Mouse (Mus musculus) hindbrain, embryonic 11.5 days (tissue): ENCODE data around the gene Slc32a1. TPM values are rescaled to one million over a fixed set of nuclear protein-coding genes. Genes with fewer than 3 reads are reported as not detected.

ENCODE experiments used
- ATAC-seq: fragments of 200-750 bp; cut with Nextera tagmentation; 2 replicates; pipeline ENCODE4 v1.8.0; 2017; ENCODE audit warnings: mild to moderate bottlenecking, moderate TSS enrichment, moderate library complexity; ENCODE audit not compliant: low FRiP score
- DNase-seq: peaks from one replicate; pipeline ENCODE4 v3.0.0-alpha.2; 2015; ENCODE audit warnings: low spot score
- H3K27ac ChIP-seq: fragments of 300-500 bp; sonication (generic); 2 replicates; pipeline ENCODE4 v1.5.1; 2014; ENCODE audit warnings: mild to moderate bottlenecking, low read depth, low read length
- H3K27me3 ChIP-seq: fragments of 300-500 bp; sonication (generic); 2 replicates; pipeline ENCODE4 v1.6.1; 2014; ENCODE audit warnings: mild to moderate bottlenecking, low read length, moderate library complexity, mixed read lengths; ENCODE audit not compliant: control insufficient read depth, insufficient read depth
- H3K36me3 ChIP-seq: fragments of 300-500 bp; sonication (generic); 2 replicates; pipeline ENCODE4 v1.6.1; 2014; ENCODE audit warnings: mild to moderate bottlenecking, low read length, moderate library complexity, mixed read lengths; ENCODE audit not compliant: control insufficient read depth, insufficient read depth
- H3K4me1 ChIP-seq: fragments of 300-500 bp; sonication (generic); replicated peaks from 2 replicates; pipeline ENCODE4 v1.6.1; 2014; ENCODE audit warnings: low read length, mixed read lengths; ENCODE audit not compliant: control insufficient read depth, insufficient read depth
- H3K4me2 ChIP-seq: fragments of 300-500 bp; sonication (generic); replicated peaks from 2 replicates; pipeline ENCODE4 v1.6.1; 2014; ENCODE audit warnings: mild to moderate bottlenecking, low read depth, low read length
- H3K4me3 ChIP-seq: fragments of 300-500 bp; sonication (generic); 2 replicates; pipeline ENCODE4 v1.5.1; 2014; ENCODE audit warnings: low read depth, low read length
- H3K9ac ChIP-seq: fragments of 300-500 bp; sonication (generic); 2 replicates; pipeline ENCODE4 v1.6.1; 2014; ENCODE audit warnings: low read depth, low read length
- H3K9me3 ChIP-seq: fragments of 300-500 bp; sonication (generic); 2 replicates; pipeline ENCODE4 v1.6.1; 2016; ENCODE audit warnings: low read length; ENCODE audit not compliant: control insufficient read depth
- WGBS: fragments of 180-500 bp; shearing (Covaris S2); extraction: QIAGEN DNeasy Blood & Tissue Kit; methylation state at CpG from one replicate; pipeline ENCODE4 v1.1.7; 2014; 5-methylcytosine and 5-hydroxymethylcytosine counted together
- polyA plus RNA-seq: library from polyadenylated mRNA; unstranded; fragments of >200 nt; fragmentation: Nextera tagmentation; extraction: Ambion mirVana; gene quantifications from 2 replicates; pipeline ENCODE4 v1.2.1, GENCODE M21; 2014

Slc32a1 gene
- polyA plus RNA-seq, 1 experiment from 2014 or later: 2.9 TPM

DNA sequence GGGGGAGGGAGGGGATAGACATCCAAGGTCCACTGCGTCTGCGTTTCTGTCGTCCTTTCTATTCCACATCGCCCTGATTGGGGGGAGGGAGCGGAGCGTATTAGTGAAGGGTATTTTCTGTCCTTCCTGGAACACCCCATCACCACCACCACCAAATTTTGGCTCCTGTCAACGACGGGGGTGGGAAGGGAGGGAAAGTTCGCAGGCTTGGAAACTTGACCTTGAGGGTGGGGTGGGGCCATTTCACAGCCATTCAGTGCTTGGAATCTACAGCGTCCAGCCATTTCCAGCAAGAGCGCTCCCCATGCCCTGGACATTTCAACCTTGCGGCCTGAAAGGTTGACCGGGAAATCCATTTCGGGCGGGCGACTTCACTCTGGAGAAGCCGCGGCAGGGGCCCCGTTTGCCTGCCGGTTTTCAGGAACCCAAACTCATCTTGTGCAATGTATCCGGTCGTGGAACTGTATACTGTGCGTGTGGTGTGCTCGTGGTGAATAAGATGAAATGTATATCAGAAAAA, 4.7 kb downstream of the Slc32a1 start:
- ATAC-seq (no peak), DNase-seq (peak; percentile 51)
- Histone ChIP-seq H3K4me2 (peak overlapping the region; percentile 34), H3K9ac (peak overlapping the region; percentile 44), H3K9me3 (no peaks in the 10 kb centered on the region), H3K36me3 (no peaks in the 10 kb centered on the region), H3K27ac (peak overlapping the region; percentile 54), H3K4me1 (peaks cover 3% of the 10 kb centered on the region; the same call in 1 of the 2 replicates), H3K4me3 (peak overlapping the region; percentile 37), H3K27me3 (peaks cover 81% of the 10 kb centered on the region)
- 2% methylated on average over 24 of the region's 24 CpGs for WGBS

DNA sequence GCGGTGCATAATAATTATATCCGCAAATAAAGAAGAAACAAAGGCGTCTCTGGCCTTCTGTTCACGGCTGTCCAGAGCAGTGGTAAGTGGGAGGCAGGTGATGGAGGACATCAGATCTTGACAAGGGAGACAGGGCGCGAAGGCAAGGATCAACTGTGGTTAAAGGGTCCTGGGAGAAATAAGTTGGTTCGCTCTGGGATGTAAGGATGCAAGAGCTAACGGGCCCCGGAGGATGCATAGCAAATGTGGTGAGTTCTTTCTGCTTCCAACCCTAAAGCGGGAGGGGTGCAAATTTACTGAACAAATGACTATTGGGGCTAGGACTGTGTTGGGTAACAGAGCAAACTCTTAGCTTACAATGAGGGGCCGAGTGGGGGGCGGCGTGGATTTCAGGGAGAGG, 5.1 kb downstream of the Slc32a1 start:
- Histone ChIP-seq H3K9me3 (no peaks in the 10 kb centered on the region), H3K4me3 (peak overlapping the region; percentile 37; the same call in 1 of the 2 replicates), H3K36me3 (no peaks in the 10 kb centered on the region), H3K27ac (peak overlapping the region; percentile 54), H3K27me3 (peaks cover 78% of the 10 kb centered on the region), H3K4me2 (peak overlapping the region; percentile 34), H3K9ac (peak overlapping the region; percentile 44), H3K4me1 (peaks cover 3% of the 10 kb centered on the region; the same call in 1 of the 2 replicates)
- 3% methylated on average over 13 of the region's 13 CpGs for WGBS
- ATAC-seq (no peak), DNase-seq (peak; percentile 51)

DNA sequence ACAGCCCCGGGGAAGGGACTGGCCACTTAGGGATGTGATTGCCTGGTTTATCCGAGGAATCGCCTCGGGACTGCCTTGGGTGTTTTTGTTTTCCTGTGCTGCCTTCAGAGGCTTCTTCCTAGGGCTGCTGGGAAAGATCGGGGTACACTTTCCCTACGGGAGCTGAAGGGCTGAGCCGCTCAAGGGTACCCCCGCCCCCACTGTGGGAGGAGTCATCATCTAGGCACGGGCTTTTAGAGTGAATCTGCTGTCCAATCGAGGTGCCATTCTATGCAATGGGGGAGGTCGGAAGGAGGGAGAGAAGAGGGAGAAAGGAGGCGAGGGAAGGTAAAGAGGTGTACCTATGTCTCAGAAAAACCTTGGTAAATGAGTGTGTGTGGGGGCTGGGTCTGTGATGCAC, 5.7 kb downstream of the Slc32a1 start:
- H3K27me3 ChIP-seq: peaks cover 74% of the 10 kb centered on the region
- DNase-seq (peak; percentile 50), ATAC-seq (peak; percentile 39; the same call in 1 of the 2 replicates)
- WGBS: under 1% methylated on average over 12 of the region's 12 CpGs
- H3K9me3 ChIP-seq: no peaks in the 10 kb centered on the region
- peaks cover 3% of the 10 kb centered on the region; the same call in 1 of the 2 replicates for H3K4me1 ChIP-seq
- 0 out of 2 replicates have a peak overlapping the region, but pooled peaks have one; percentile 1 for H3K9ac ChIP-seq
- peak overlapping the region; percentile 18; the same call in 1 of the 2 replicates for H3K4me3 ChIP-seq
- peak overlapping the region; percentile 54 for H3K27ac ChIP-seq
- peak overlapping the region; percentile 34 for H3K4me2 ChIP-seq
- H3K36me3 ChIP-seq: no peaks in the 10 kb centered on the region

DNA sequence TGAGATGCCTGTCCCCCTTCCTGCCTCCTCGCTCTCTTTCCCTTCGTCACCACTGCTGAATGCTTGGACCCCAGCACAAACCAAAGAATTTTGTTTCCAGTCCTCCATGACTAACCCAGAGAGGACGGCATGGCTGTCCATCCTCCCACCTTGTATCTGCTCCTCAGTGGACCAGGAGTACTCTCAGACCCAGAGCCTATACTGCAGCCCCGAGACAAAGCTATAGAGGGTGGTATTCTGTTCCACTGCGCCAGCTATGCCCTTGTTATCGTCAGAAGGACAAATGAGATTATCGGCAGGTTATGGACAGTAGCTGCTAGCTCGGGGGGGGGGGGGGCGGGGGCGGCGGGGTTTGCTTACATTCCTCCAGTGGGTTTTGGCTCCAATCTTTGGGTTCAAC, 6.2 kb downstream of the Slc32a1 start:
- Histone ChIP-seq H3K27me3 (peaks cover 69% of the 10 kb centered on the region), H3K4me3 (no peak overlapping the region), H3K27ac (no peak overlapping the region), H3K36me3 (no peaks in the 10 kb centered on the region), H3K4me2 (peak overlapping the region; percentile 34; the same call in 1 of the 2 replicates), H3K9ac (no peak overlapping the region), H3K4me1 (peaks cover 3% of the 10 kb centered on the region; the same call in 1 of the 2 replicates), H3K9me3 (no peaks in the 10 kb centered on the region)
- 10% methylated on average over 11 of the region's 11 CpGs for WGBS
- DNase-seq (no peak), ATAC-seq (no peak)

DNA sequence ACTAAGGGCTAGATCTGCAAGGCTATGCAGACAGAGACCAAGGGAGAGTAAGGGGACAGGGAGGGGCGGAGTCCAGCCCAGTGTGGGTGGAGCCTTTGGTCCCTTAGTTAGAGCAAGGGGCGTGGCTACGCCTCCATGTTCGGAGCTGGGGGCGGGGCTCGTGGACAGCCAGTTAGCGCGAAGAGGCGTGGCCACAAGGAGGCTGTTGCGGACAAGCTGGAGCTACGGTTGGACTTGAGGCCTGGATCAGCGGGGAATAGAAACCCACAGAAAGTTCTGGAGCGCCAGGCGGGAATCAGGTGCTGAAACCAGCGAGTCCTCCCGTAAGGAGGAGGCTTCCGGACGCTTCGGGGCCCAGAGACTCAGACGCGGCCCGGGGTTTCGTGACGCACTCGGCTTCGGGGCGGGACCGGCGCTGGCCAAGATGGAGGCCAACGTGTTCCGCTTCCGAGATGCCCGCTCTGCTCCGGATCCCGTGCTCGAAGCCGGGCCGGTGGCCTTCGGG, 14.2 kb downstream of the Slc32a1 start, which contains the start of gene Actr5:
Gene Actr5 (plus strand): TSS at position 171 of the 505 bp plus-strand sequence.
- WGBS: 0% methylated on average over 38 of the region's 39 CpGs
- Histone ChIP-seq H3K9ac (peak within 1 kb of the TSS; percentile 85), H3K4me3 (peak within 1 kb of the TSS; percentile 84), H3K27ac (peak within 1 kb of the TSS; percentile 37), H3K27me3 (0 out of 2 replicates have a peak, but pooled peaks cover 3% of the 10 kb centered on the region), H3K4me2 (peak within 1 kb of the TSS; percentile 93), H3K4me1 (peaks cover 6% of the 10 kb centered on the region), H3K36me3 (no peaks in the 10 kb centered on the region), H3K9me3 (no peaks in the 10 kb centered on the region)
- DNase-seq (peak; percentile 99), ATAC-seq (peak; percentile 95)

DNA sequence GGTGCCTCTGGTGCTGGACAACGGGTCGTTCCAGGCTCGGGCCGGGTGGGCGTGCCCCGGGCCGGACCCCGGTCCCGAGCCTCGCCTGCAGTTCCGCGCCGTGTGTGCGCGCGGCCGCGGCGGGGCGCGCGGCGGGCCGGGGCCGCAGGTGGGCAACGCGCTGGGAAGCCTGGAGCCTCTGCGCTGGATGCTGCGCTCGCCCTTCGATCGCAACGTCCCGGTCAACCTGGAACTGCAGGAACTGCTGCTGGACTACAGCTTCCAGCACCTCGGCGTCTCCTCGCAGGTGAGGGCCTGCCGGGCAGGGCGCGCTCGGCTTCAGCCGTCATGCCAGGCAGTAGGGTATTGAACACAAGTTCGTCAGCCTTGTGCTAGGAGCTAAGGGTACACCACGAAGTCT, 14.7 kb downstream of the Slc32a1 start:
- peak overlapping the region; percentile 93 for H3K4me2 ChIP-seq
- 0 out of 2 replicates have a peak, but pooled peaks cover 3% of the 10 kb centered on the region for H3K27me3 ChIP-seq
- WGBS: 0% methylated on average over 44 of the region's 44 CpGs
- peak overlapping the region; percentile 85 for H3K9ac ChIP-seq
- H3K4me1 ChIP-seq: peaks cover 6% of the 10 kb centered on the region
- H3K27ac ChIP-seq: peak overlapping the region; percentile 37
- no peaks in the 10 kb centered on the region for H3K36me3 ChIP-seq
- peak overlapping the region; percentile 84 for H3K4me3 ChIP-seq
- no peak for DNase-seq
- no peaks in the 10 kb centered on the region for H3K9me3 ChIP-seq
- no peak; the same call in 1 of the 2 replicates for ATAC-seq

DNA sequence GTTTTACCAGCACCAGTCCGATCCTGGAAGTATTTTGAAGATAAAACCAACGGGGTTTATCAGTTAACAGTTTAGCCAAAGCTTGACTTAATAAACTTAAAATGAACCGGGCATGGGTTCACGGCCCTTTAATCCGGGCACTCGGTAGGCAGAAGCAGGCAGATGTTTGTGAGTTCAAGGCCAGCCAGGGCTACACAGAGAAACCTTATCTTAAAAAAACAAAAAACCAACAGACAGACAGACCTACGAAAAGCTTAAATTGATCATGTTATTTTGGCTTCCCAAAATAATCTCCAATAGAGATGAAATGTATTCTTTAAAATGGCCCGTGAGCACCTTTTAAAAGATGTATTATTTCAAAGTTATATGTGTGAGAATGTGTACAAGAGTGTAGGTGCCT, 15.1 kb downstream of the Slc32a1 start:
- 44% methylated on average over 8 of the region's 8 CpGs for whole genome bisulfite sequencing
- DNase-seq (no peak), ATAC-seq (no peak)
- no peaks in the 10 kb centered on the region for H3K9me3 ChIP-seq
- peaks cover 6% of the 10 kb centered on the region for H3K4me1 ChIP-seq
- H3K27me3 ChIP-seq: 0 out of 2 replicates have a peak, but pooled peaks cover 2% of the 10 kb centered on the region
- H3K27ac ChIP-seq: no peak overlapping the region
- peak overlapping the region; percentile 85 for H3K9ac ChIP-seq
- no peaks in the 10 kb centered on the region for H3K36me3 ChIP-seq
- peak overlapping the region; percentile 93 for H3K4me2 ChIP-seq
- H3K4me3 ChIP-seq: peak overlapping the region; percentile 84

DNA sequence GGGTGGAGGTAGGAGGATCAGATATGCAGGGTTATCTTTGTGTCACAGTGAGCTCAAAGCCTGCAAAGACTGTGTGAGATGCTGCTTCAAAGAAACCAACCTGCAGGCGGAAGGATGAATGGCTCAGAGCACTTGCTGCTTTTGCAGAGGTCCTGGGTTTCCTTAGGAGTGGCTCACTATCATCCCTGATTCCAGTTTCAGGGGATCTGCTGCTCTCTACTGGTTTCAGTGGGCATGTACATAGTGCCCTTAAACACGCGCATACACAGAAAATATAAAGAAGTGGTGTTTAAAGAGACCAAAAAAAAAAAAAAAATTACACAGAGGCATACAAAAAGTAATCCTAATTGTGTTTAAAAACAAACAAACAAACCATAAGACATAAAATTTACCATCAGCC, 18.3 kb downstream of the Slc32a1 start:
- no peak overlapping the region for H3K4me2 ChIP-seq
- no peak overlapping the region for H3K9ac ChIP-seq
- H3K27ac ChIP-seq: no peak overlapping the region
- peaks cover 6% of the 10 kb centered on the region for H3K4me1 ChIP-seq
- H3K36me3 ChIP-seq: peaks cover 16% of the 10 kb centered on the region
- DNase-seq (peak; percentile 36), ATAC-seq (no peak)
- no peak overlapping the region for H3K4me3 ChIP-seq
- H3K9me3 ChIP-seq: no peaks in the 10 kb centered on the region
- H3K27me3 ChIP-seq: no peaks in the 10 kb centered on the region
- 72% methylated on average over 3 of the region's 3 CpGs for WGBS

DNA sequence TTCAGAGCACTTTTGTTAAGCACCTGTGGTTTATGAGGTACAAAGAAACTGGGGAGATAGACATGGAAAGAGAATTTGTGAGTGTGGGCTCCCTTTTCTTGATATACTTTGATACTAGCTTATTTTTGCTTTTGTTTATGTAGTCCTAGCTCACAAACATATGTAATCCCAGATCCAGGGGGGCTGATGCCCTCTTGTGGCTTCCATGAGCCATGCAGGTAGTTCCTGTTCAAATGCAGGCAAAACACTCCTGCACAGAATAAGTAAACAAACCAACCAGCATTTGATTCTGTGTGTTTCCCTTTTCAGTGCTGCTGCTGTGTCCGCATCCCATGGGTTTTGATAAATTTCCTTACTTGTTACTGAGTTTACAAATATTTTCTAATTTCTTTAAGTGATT, 18.8 kb downstream of the Slc32a1 start:
- WGBS: 78% methylated on average over 1 of the region's 1 CpGs
- Histone ChIP-seq H3K27ac (no peak overlapping the region), H3K36me3 (peaks cover 16% of the 10 kb centered on the region), H3K27me3 (no peaks in the 10 kb centered on the region), H3K4me3 (no peak overlapping the region), H3K4me2 (no peak overlapping the region), H3K4me1 (peaks cover 6% of the 10 kb centered on the region), H3K9me3 (no peaks in the 10 kb centered on the region), H3K9ac (no peak overlapping the region)
- DNase-seq (peak; percentile 63), ATAC-seq (no peak)
